Mouse (Mus musculus): ENCODE measurements around the gene Tcaf2. TPM values are rescaled to one million over a fixed set of nuclear protein-coding genes. Genes with fewer than 3 reads are reported as not detected.

Tcaf2 gene
- polyA plus RNA-seq, 1 experiment from 2014 or later = 3.5 TPM

- no peak for DNase-seq (ENCODE audit: low spot score)
- Histone ChIP-seq H3K4me1 (replicated peaks; ENCODE audit: control insufficient read depth, insufficient read depth, low read length) (no peaks in the 10 kb centered on the region), H3K27ac (ENCODE audit: low read depth) (no peak overlapping the region), H3K27me3 (replicated peaks; ENCODE audit: control insufficient read depth, insufficient read depth, low read length) (no peaks in the 10 kb centered on the region), H3K4me3 (ENCODE audit: low read depth, low read length) (no peak overlapping the region), H3K4me2 (ENCODE audit: low read length) (no peak overlapping the region), H3K9ac (ENCODE audit: low read length) (no peak overlapping the region), H3K9me3 (ENCODE audit: control insufficient read depth, low read length) (no peaks in the 10 kb centered on the region), H3K36me3 (ENCODE audit: control insufficient read depth, insufficient read depth, low read length) (peaks cover 26% of the 10 kb centered on the region)
- ATAC-seq (replicated peaks; ENCODE audit: low FRiP score, low TSS enrichment, low read depth) = no peak
- WGBS = 81% methylated on average over 2 of the region's 2 CpGs
Observed at GRCm38 (mm10) chr6:42667722-42668121, 22.7 kb upstream of the Tcaf2 start.

- H3K36me3 ChIP-seq (ENCODE audit: control insufficient read depth, insufficient read depth, low read length) = no peaks in the 10 kb centered on the region
- no peak overlapping the region for H3K27ac ChIP-seq (ENCODE audit: low read depth)
- H3K9ac ChIP-seq (ENCODE audit: low read length) = no peak overlapping the region
- WGBS = 62% methylated on average over 2 of the region's 2 CpGs
- DNase-seq (ENCODE audit: low spot score) = no peak
- H3K4me3 ChIP-seq (ENCODE audit: low read depth, low read length) = no peak overlapping the region
- ATAC-seq (replicated peaks; ENCODE audit: low FRiP score, low TSS enrichment, low read depth) = no peak
- H3K4me2 ChIP-seq (ENCODE audit: low read length) = no peak overlapping the region
- H3K27me3 ChIP-seq (replicated peaks; ENCODE audit: control insufficient read depth, insufficient read depth, low read length) = no peaks in the 10 kb centered on the region
- no peaks in the 10 kb centered on the region for H3K9me3 ChIP-seq (ENCODE audit: control insufficient read depth, low read length)
- no peaks in the 10 kb centered on the region for H3K4me1 ChIP-seq (replicated peaks; ENCODE audit: control insufficient read depth, insufficient read depth, low read length)
Observed at GRCm38 (mm10) chr6:42661739-42662138, 16.7 kb upstream of the Tcaf2 start.

- DNase-seq (ENCODE audit: low spot score) (no peak), ATAC-seq (replicated peaks; ENCODE audit: low FRiP score, low TSS enrichment, low read depth) (no peak)
- no peak overlapping the region for H3K9ac ChIP-seq (ENCODE audit: low read length)
- 87% methylated on average over 5 of the region's 5 CpGs for WGBS
- H3K9me3 ChIP-seq (ENCODE audit: control insufficient read depth, low read length) = no peaks in the 10 kb centered on the region
- no peaks in the 10 kb centered on the region for H3K36me3 ChIP-seq (ENCODE audit: control insufficient read depth, insufficient read depth, low read length)
- H3K4me2 ChIP-seq (ENCODE audit: low read length) = no peak overlapping the region
- no peaks in the 10 kb centered on the region for H3K27me3 ChIP-seq (replicated peaks; ENCODE audit: control insufficient read depth, insufficient read depth, low read length)
- no peak overlapping the region for H3K27ac ChIP-seq (ENCODE audit: low read depth)
- no peaks in the 10 kb centered on the region for H3K4me1 ChIP-seq (replicated peaks; ENCODE audit: control insufficient read depth, insufficient read depth, low read length)
- no peak overlapping the region for H3K4me3 ChIP-seq (ENCODE audit: low read depth, low read length)
Observed at GRCm38 (mm10) chr6:42634393-42634792, 10.7 kb downstream of the Tcaf2 start.

GRCm38 (mm10) chr6:42631395-42631794 is 13.7 kb downstream of the Tcaf2 start:
- Histone ChIP-seq H3K36me3 (ENCODE audit: control insufficient read depth, insufficient read depth, low read length) (no peaks in the 10 kb centered on the region), H3K4me2 (ENCODE audit: low read length) (no peak overlapping the region), H3K4me1 (replicated peaks; ENCODE audit: control insufficient read depth, insufficient read depth, low read length) (no peaks in the 10 kb centered on the region), H3K9ac (ENCODE audit: low read length) (no peak overlapping the region), H3K27me3 (replicated peaks; ENCODE audit: control insufficient read depth, insufficient read depth, low read length) (no peaks in the 10 kb centered on the region), H3K27ac (ENCODE audit: low read depth) (no peak overlapping the region), H3K4me3 (ENCODE audit: low read depth, low read length) (no peak overlapping the region), H3K9me3 (ENCODE audit: control insufficient read depth, low read length) (no peaks in the 10 kb centered on the region)
- no peak for ATAC-seq (replicated peaks; ENCODE audit: low FRiP score, low TSS enrichment, low read depth)
- 68% methylated on average over 4 of the region's 4 CpGs for WGBS
- no peak for DNase-seq (ENCODE audit: low spot score)

- no peak for ATAC-seq (replicated peaks; ENCODE audit: low FRiP score, low TSS enrichment, low read depth)
- Histone ChIP-seq H3K36me3 (ENCODE audit: control insufficient read depth, insufficient read depth, low read length) (no peaks in the 10 kb centered on the region), H3K4me3 (ENCODE audit: low read depth, low read length) (no peak overlapping the region), H3K27ac (ENCODE audit: low read depth) (no peak overlapping the region), H3K9me3 (ENCODE audit: control insufficient read depth, low read length) (no peaks in the 10 kb centered on the region), H3K27me3 (replicated peaks; ENCODE audit: control insufficient read depth, insufficient read depth, low read length) (no peaks in the 10 kb centered on the region), H3K4me1 (replicated peaks; ENCODE audit: control insufficient read depth, insufficient read depth, low read length) (no peaks in the 10 kb centered on the region), H3K4me2 (ENCODE audit: low read length) (no peak overlapping the region), H3K9ac (ENCODE audit: low read length) (no peak overlapping the region)
- 85% methylated on average over 2 of the region's 2 CpGs for WGBS
- DNase-seq (ENCODE audit: low spot score) = no peak
Observed at GRCm38 (mm10) chr6:42616904-42617303, 28.1 kb downstream of the Tcaf2 start.

- Histone ChIP-seq H3K27me3 (replicated peaks; ENCODE audit: control insufficient read depth, insufficient read depth, low read length) (no peaks in the 10 kb centered on the region), H3K4me2 (ENCODE audit: low read length) (no peak overlapping the region), H3K4me3 (ENCODE audit: low read depth, low read length) (no peak overlapping the region), H3K9me3 (ENCODE audit: control insufficient read depth, low read length) (no peaks in the 10 kb centered on the region), H3K27ac (ENCODE audit: low read depth) (no peak overlapping the region), H3K4me1 (replicated peaks; ENCODE audit: control insufficient read depth, insufficient read depth, low read length) (no peaks in the 10 kb centered on the region), H3K9ac (ENCODE audit: low read length) (no peak overlapping the region), H3K36me3 (ENCODE audit: control insufficient read depth, insufficient read depth, low read length) (no peaks in the 10 kb centered on the region)
- no peak for ATAC-seq (replicated peaks; ENCODE audit: low FRiP score, low TSS enrichment, low read depth)
- DNase-seq (ENCODE audit: low spot score) = no peak
Observed at GRCm38 (mm10) chr6:42612218-42612617, 32.8 kb downstream of the Tcaf2 start.

- Histone ChIP-seq H3K9me3 (ENCODE audit: control insufficient read depth, low read length) (no peaks in the 10 kb centered on the region), H3K27ac (ENCODE audit: low read depth) (no peak overlapping the region), H3K36me3 (ENCODE audit: control insufficient read depth, insufficient read depth, low read length) (no peaks in the 10 kb centered on the region), H3K9ac (ENCODE audit: low read length) (no peak overlapping the region), H3K4me3 (ENCODE audit: low read depth, low read length) (no peak overlapping the region), H3K27me3 (replicated peaks; ENCODE audit: control insufficient read depth, insufficient read depth, low read length) (no peaks in the 10 kb centered on the region), H3K4me2 (ENCODE audit: low read length) (no peak overlapping the region), H3K4me1 (replicated peaks; ENCODE audit: control insufficient read depth, insufficient read depth, low read length) (no peaks in the 10 kb centered on the region)
- ATAC-seq (replicated peaks; ENCODE audit: low FRiP score, low TSS enrichment, low read depth) (0 out of 2 replicates have a peak, but pooled peaks have one; percentile 47), DNase-seq (ENCODE audit: low spot score) (no peak)
- WGBS = 39% methylated on average over 4 of the region's 4 CpGs
Observed at GRCm38 (mm10) chr6:42610954-42611522, 34.0 kb downstream of the Tcaf2 start.

- WGBS = 61% methylated on average over 4 of the region's 4 CpGs
- ATAC-seq (replicated peaks; ENCODE audit: low FRiP score, low TSS enrichment, low read depth) (no peak), DNase-seq (ENCODE audit: low spot score) (no peak)
- Histone ChIP-seq H3K9ac (ENCODE audit: low read length) (no peak within 1 kb of the TSS), H3K9me3 (ENCODE audit: control insufficient read depth, low read length) (no peaks in the 10 kb centered on the region), H3K4me2 (ENCODE audit: low read length) (no peak within 1 kb of the TSS), H3K27ac (ENCODE audit: low read depth) (no peak within 1 kb of the TSS), H3K4me1 (replicated peaks; ENCODE audit: control insufficient read depth, insufficient read depth, low read length) (no peaks in the 10 kb centered on the region), H3K4me3 (ENCODE audit: low read depth, low read length) (no peak within 1 kb of the TSS), H3K27me3 (replicated peaks; ENCODE audit: control insufficient read depth, insufficient read depth, low read length) (no peaks in the 10 kb centered on the region), H3K36me3 (ENCODE audit: control insufficient read depth, insufficient read depth, low read length) (no peaks in the 10 kb centered on the region)
Observed at GRCm38 (mm10) chr6:42597592-42597991, 47.5 kb downstream of the Tcaf2 start, which contains the start of gene Tcaf3. TSS of gene Tcaf3 (minus strand) at chr6:42597692.

GRCm38 (mm10) chr6:42593138-42593882 is 51.7 kb downstream of the Tcaf2 start:
- Histone ChIP-seq H3K4me3 (ENCODE audit: low read depth, low read length) (no peak overlapping the region), H3K27me3 (replicated peaks; ENCODE audit: control insufficient read depth, insufficient read depth, low read length) (no peaks in the 10 kb centered on the region), H3K4me1 (replicated peaks; ENCODE audit: control insufficient read depth, insufficient read depth, low read length) (no peaks in the 10 kb centered on the region), H3K27ac (ENCODE audit: low read depth) (no peak overlapping the region), H3K4me2 (ENCODE audit: low read length) (no peak overlapping the region), H3K9me3 (ENCODE audit: control insufficient read depth, low read length) (no peaks in the 10 kb centered on the region), H3K9ac (ENCODE audit: low read length) (no peak overlapping the region), H3K36me3 (ENCODE audit: control insufficient read depth, insufficient read depth, low read length) (no peaks in the 10 kb centered on the region)
- ATAC-seq (replicated peaks; ENCODE audit: low FRiP score, low TSS enrichment, low read depth) = no peak
- 79% methylated on average over 17 of the region's 17 CpGs for WGBS
- no peak for DNase-seq (ENCODE audit: low spot score)

Measured in intestine, embryonic 14.5 days (tissue).